Mouse (Mus musculus): ENCODE data around the gene Hmcn2. TPM values are rescaled to one million over a fixed set of nuclear protein-coding genes. Genes with fewer than 3 reads are reported as not detected.

Gene Hmcn2
- polyA plus RNA-seq, 1 experiment from 2014 or later, result 4.7 TPM

GRCm38 (mm10) chr2:31472406-31473065 lies 158.3 kb downstream of the Hmcn2 start:
- Histone ChIP-seq H3K36me3 (ENCODE audit: control insufficient read depth, insufficient read depth, low read length) (peaks cover 3% of the 10 kb centered on the region; the same call in 1 of the 2 replicates), H3K9me3 (ENCODE audit: control insufficient read depth, low read length) (no peaks in the 10 kb centered on the region), H3K4me2 (ENCODE audit: low read depth, low read length) (peak overlapping the region; percentile 91), H3K4me1 (ENCODE audit: control insufficient read depth, insufficient read depth, low read length) (peaks cover 17% of the 10 kb centered on the region), H3K4me3 (ENCODE audit: low read length) (no peak overlapping the region), H3K9ac (ENCODE audit: low read depth, low read length) (no peak overlapping the region), H3K27me3 (replicated peaks; ENCODE audit: control insufficient read depth, insufficient read depth, low read length) (no peaks in the 10 kb centered on the region), H3K27ac (ENCODE audit: low read length) (no peak overlapping the region)
- no peak for ATAC-seq
- 46% methylated on average over 10 of the region's 10 CpGs for WGBS

DNA sequence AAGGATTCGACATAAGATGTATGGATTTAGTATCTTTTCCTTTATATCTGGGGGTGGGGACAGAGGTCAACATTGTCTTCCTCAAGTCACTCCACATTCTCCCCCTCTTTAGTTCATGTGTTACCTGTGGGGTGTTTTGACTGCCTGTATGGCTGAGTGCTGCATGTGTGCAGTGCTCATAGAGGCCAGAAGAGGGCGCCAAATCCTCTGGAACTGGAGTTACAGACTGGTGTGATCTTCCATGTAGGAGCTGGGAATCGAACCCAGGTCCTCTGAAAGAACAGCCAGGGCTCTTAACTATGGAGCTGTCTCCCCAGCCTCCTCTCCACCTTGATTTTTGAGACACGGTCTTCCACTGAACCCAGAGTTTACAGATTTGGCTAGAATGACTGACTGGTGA lies 159.7 kb downstream of the Hmcn2 start:
- peaks cover 17% of the 10 kb centered on the region for H3K4me1 ChIP-seq (ENCODE audit: control insufficient read depth, insufficient read depth, low read length)
- no peaks in the 10 kb centered on the region for H3K27me3 ChIP-seq (replicated peaks; ENCODE audit: control insufficient read depth, insufficient read depth, low read length)
- no peak overlapping the region for H3K9ac ChIP-seq (ENCODE audit: low read depth, low read length)
- ATAC-seq, result no peak
- 67% methylated on average over 4 of the region's 4 CpGs for WGBS
- peaks cover 3% of the 10 kb centered on the region; the same call in 1 of the 2 replicates for H3K36me3 ChIP-seq (ENCODE audit: control insufficient read depth, insufficient read depth, low read length)
- no peak overlapping the region for H3K4me3 ChIP-seq (ENCODE audit: low read length)
- H3K9me3 ChIP-seq (ENCODE audit: control insufficient read depth, low read length), result no peaks in the 10 kb centered on the region
- H3K4me2 ChIP-seq (ENCODE audit: low read depth, low read length), result no peak overlapping the region
- no peak overlapping the region for H3K27ac ChIP-seq (ENCODE audit: low read length)

GRCm38 (mm10) chr2:31474686-31475085 lies 160.5 kb downstream of the Hmcn2 start:
- H3K9ac ChIP-seq (ENCODE audit: low read depth, low read length), result no peak overlapping the region
- no peak overlapping the region for H3K4me3 ChIP-seq (ENCODE audit: low read length)
- H3K36me3 ChIP-seq (ENCODE audit: control insufficient read depth, insufficient read depth, low read length), result peaks cover 3% of the 10 kb centered on the region; the same call in 1 of the 2 replicates
- no peak for ATAC-seq
- H3K4me2 ChIP-seq (ENCODE audit: low read depth, low read length), result 0 out of 2 replicates have a peak overlapping the region, but pooled peaks have one; percentile 12
- no peak overlapping the region for H3K27ac ChIP-seq (ENCODE audit: low read length)
- WGBS, result 57% methylated on average over 5 of the region's 5 CpGs
- no peaks in the 10 kb centered on the region for H3K27me3 ChIP-seq (replicated peaks; ENCODE audit: control insufficient read depth, insufficient read depth, low read length)
- peaks cover 13% of the 10 kb centered on the region for H3K4me1 ChIP-seq (ENCODE audit: control insufficient read depth, insufficient read depth, low read length)
- no peaks in the 10 kb centered on the region for H3K9me3 ChIP-seq (ENCODE audit: control insufficient read depth, low read length)

- Histone ChIP-seq H3K36me3 (ENCODE audit: control insufficient read depth, insufficient read depth, low read length) (peaks cover 3% of the 10 kb centered on the region; the same call in 1 of the 2 replicates), H3K4me3 (ENCODE audit: low read length) (no peak overlapping the region), H3K27me3 (replicated peaks; ENCODE audit: control insufficient read depth, insufficient read depth, low read length) (no peaks in the 10 kb centered on the region), H3K9me3 (ENCODE audit: control insufficient read depth, low read length) (no peaks in the 10 kb centered on the region), H3K27ac (ENCODE audit: low read length) (no peak overlapping the region), H3K9ac (ENCODE audit: low read depth, low read length) (no peak overlapping the region), H3K4me1 (ENCODE audit: control insufficient read depth, insufficient read depth, low read length) (peaks cover 3% of the 10 kb centered on the region; the same call in 1 of the 2 replicates), H3K4me2 (ENCODE audit: low read depth, low read length) (no peak overlapping the region)
- WGBS, result 68% methylated on average over 10 of the region's 10 CpGs
- ATAC-seq, result no peak
Observed at GRCm38 (mm10) chr2:31476107-31476820, 162.0 kb downstream of the Hmcn2 start.

- H3K4me3 ChIP-seq (ENCODE audit: low read length), result no peak overlapping the region
- no peaks in the 10 kb centered on the region; the same call in 1 of the 2 replicates for H3K27me3 ChIP-seq (replicated peaks; ENCODE audit: control insufficient read depth, insufficient read depth, low read length)
- 78% methylated on average over 12 of the region's 12 CpGs for WGBS
- no peaks in the 10 kb centered on the region for H3K4me1 ChIP-seq (ENCODE audit: control insufficient read depth, insufficient read depth, low read length)
- peaks cover 3% of the 10 kb centered on the region; the same call in 1 of the 2 replicates for H3K36me3 ChIP-seq (ENCODE audit: control insufficient read depth, insufficient read depth, low read length)
- no peak for ATAC-seq
- H3K4me2 ChIP-seq (ENCODE audit: low read depth, low read length), result no peak overlapping the region
- no peak overlapping the region for H3K27ac ChIP-seq (ENCODE audit: low read length)
- no peaks in the 10 kb centered on the region for H3K9me3 ChIP-seq (ENCODE audit: control insufficient read depth, low read length)
- H3K9ac ChIP-seq (ENCODE audit: low read depth, low read length), result no peak overlapping the region
Observed at GRCm38 (mm10) chr2:31477234-31478161, 163.3 kb downstream of the Hmcn2 start.

DNA sequence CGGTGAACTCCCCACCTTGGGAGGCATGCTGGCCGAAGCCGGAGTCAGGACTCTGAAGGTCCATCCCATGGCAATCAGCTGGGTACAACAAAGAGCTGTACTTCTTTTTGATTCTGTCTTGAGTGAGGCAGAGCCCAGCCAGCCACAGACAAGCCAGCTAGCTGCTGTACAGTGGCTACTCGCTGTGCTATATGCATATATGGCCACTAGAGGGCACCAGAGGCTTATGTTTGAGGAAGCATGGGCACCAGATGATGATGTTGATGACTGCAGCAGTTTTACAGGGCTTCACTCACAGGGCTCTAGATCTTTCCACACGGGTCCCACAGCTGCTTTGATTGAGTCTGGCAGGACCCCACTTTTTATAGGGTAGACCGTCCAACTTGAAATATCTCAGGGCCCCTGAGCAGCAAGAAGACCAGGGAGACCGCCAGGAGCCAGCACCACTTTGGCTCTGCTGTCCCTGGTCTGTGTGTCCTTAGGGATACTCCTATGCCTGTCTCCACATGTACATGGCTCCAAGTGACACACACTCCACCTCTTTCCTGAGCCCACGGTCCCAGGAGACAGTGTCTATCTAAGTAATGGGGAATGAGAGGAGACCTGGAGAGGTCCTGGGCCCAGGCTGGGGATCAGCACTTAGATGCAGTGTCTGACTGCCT lies 168.8 kb downstream of the Hmcn2 start:
- ATAC-seq, result peak; percentile 85
- WGBS, result 29% methylated on average over 8 of the region's 8 CpGs
- Histone ChIP-seq H3K4me1 (ENCODE audit: control insufficient read depth, insufficient read depth, low read length) (no peaks in the 10 kb centered on the region), H3K27ac (ENCODE audit: low read length) (no peak overlapping the region), H3K9ac (ENCODE audit: low read depth, low read length) (no peak overlapping the region), H3K27me3 (replicated peaks; ENCODE audit: control insufficient read depth, insufficient read depth, low read length) (no peaks in the 10 kb centered on the region; the same call in 1 of the 2 replicates), H3K4me3 (ENCODE audit: low read length) (no peak overlapping the region), H3K9me3 (ENCODE audit: control insufficient read depth, low read length) (no peaks in the 10 kb centered on the region), H3K36me3 (ENCODE audit: control insufficient read depth, insufficient read depth, low read length) (no peaks in the 10 kb centered on the region; the same call in 1 of the 2 replicates), H3K4me2 (ENCODE audit: low read depth, low read length) (no peak overlapping the region)

GRCm38 (mm10) chr2:31484187-31484586 lies 170.0 kb downstream of the Hmcn2 start:
- no peak overlapping the region for H3K4me3 ChIP-seq (ENCODE audit: low read length)
- 31% methylated on average over 5 of the region's 5 CpGs for WGBS
- H3K27me3 ChIP-seq (replicated peaks; ENCODE audit: control insufficient read depth, insufficient read depth, low read length), result no peaks in the 10 kb centered on the region; the same call in 1 of the 2 replicates
- no peak for ATAC-seq
- no peaks in the 10 kb centered on the region for H3K4me1 ChIP-seq (ENCODE audit: control insufficient read depth, insufficient read depth, low read length)
- H3K36me3 ChIP-seq (ENCODE audit: control insufficient read depth, insufficient read depth, low read length), result no peaks in the 10 kb centered on the region; the same call in 1 of the 2 replicates
- H3K9ac ChIP-seq (ENCODE audit: low read depth, low read length), result no peak overlapping the region
- H3K9me3 ChIP-seq (ENCODE audit: control insufficient read depth, low read length), result no peaks in the 10 kb centered on the region
- H3K27ac ChIP-seq (ENCODE audit: low read length), result no peak overlapping the region
- H3K4me2 ChIP-seq (ENCODE audit: low read depth, low read length), result no peak overlapping the region

- WGBS, result 49% methylated on average over 12 of the region's 12 CpGs
- Histone ChIP-seq H3K27me3 (replicated peaks; ENCODE audit: control insufficient read depth, insufficient read depth, low read length) (no peaks in the 10 kb centered on the region), H3K4me2 (ENCODE audit: low read depth, low read length) (no peak overlapping the region), H3K9me3 (ENCODE audit: control insufficient read depth, low read length) (no peaks in the 10 kb centered on the region), H3K4me3 (ENCODE audit: low read length) (no peak overlapping the region), H3K36me3 (ENCODE audit: control insufficient read depth, insufficient read depth, low read length) (no peaks in the 10 kb centered on the region; the same call in 1 of the 2 replicates), H3K27ac (ENCODE audit: low read length) (no peak overlapping the region), H3K4me1 (ENCODE audit: control insufficient read depth, insufficient read depth, low read length) (no peaks in the 10 kb centered on the region), H3K9ac (ENCODE audit: low read depth, low read length) (no peak overlapping the region)
- ATAC-seq, result no peak
Observed at GRCm38 (mm10) chr2:31489166-31489565, 175.0 kb downstream of the Hmcn2 start.
